26 mouse cellular contexts compared by ENCODE assay signal in genomic region chr1:65334026-65334425, GRCm38 (mm10). TPM values are rescaled to one million over a fixed set of nuclear protein-coding genes. Genes with fewer than 3 reads are reported as not detected.
A peak's percentile ranks its signal among the peaks of the same experiment; 100 is the strongest.
DNase-seq lines count a peak whose midpoint lies in the region; ATAC-seq and TF ChIP-seq lines count a peak whose summit lies in the region.
"Had no signal": no experiment of that assay in that cellular context is flagged by ENCODE, and none has a peak within 500 bp of the region (broad histone marks: within the 10 kb centered on the region; RNA-seq: fewer than 3 reads in every experiment).

No protein-coding gene starts in this region.

- H3K9me3 ChIP-seq in hindbrain, embryonic 14.5 days (ENCODE audit: control insufficient read depth, low read length) = no peaks in the 10 kb centered on the region
- H3K9me3 ChIP-seq: embryonic facial prominence, embryonic 15.5 days; limb, embryonic 12.5 days; liver, embryonic 13.5 days; lung, embryonic 15.5 days; midbrain, embryonic 15.5 days had no signal

- H3K27me3 ChIP-seq in hindbrain, embryonic 14.5 days (ENCODE audit: control insufficient read depth, insufficient read depth, low read length) = no peaks in the 10 kb centered on the region
- H3K27me3 ChIP-seq: embryonic facial prominence, embryonic 15.5 days; limb, embryonic 12.5 days; liver, embryonic 13.5 days; lung, embryonic 15.5 days; midbrain, embryonic 15.5 days had no signal

- DNase-seq in left cerebral cortex, adult 11 months (ENCODE audit: low spot score) = peak; percentile 62
- no peak for DNase-seq in left cerebral cortex, postnatal 4 days
- peak; percentile 15 to 31 for DNase-seq in layer of hippocampus, adult 2 months (ENCODE audit: low spot score in 2 of 2)
- peak; percentile 69 to 77 for DNase-seq in left cerebral cortex, postnatal 14 days (ENCODE audit: low spot score in 2 of 2)
- DNase-seq in telencephalon, adult 2 months (ENCODE audit: low read depth, low spot score) = peak; percentile 87
- no peak for DNase-seq in embryo, embryonic 11 days
- DNase-seq in adipocyte (ENCODE audit: low spot score) = no peak
- DNase-seq in hindbrain, embryonic 14.5 days (ENCODE audit: low spot score) = no peak
- DNase-seq: adrenal gland, postnatal 14 days; cerebellum, adult 2 months; gastrocnemius, adult 2 months; heart, adult 18-20 months; heart, postnatal 4 days; kidney, adult 18-20 months; kidney, postnatal 14 days; liver, embryonic 13.5 days; thymus, postnatal 4 days had no signal

- no peak for TF ChIP-seq CTCF in layer of hippocampus, adult 2 months (conservative IDR thresholded peaks at IDR 0.05)

- no peak overlapping the region for H3K9ac ChIP-seq in hindbrain, embryonic 14.5 days
- H3K9ac ChIP-seq: embryonic facial prominence, embryonic 15.5 days; limb, embryonic 12.5 days; liver, embryonic 13.5 days; lung, embryonic 15.5 days; midbrain, embryonic 15.5 days had no signal

- ATAC-seq in hindbrain, embryonic 14.5 days (ENCODE audit: low FRiP score) = no peak
- ATAC-seq: hindbrain, postnatal 0 days; midbrain, embryonic 15.5 days had no signal

- intact Hi-C loops in left cerebral cortex, postnatal 4 days (cut with DNase I) = no loop called here
- intact Hi-C loops in left cerebral cortex, postnatal 14 days (cut with DNase I) = loop anchor here (5.0 kb wide), 1 partner anchor 213 kb away; no protein-coding TSS in a partner anchor

- no peaks in the 10 kb centered on the region for H3K36me3 ChIP-seq in hindbrain, embryonic 14.5 days (replicated peaks; ENCODE audit: control insufficient read depth, insufficient read depth)
- H3K36me3 ChIP-seq: embryonic facial prominence, embryonic 15.5 days; limb, embryonic 12.5 days; liver, embryonic 13.5 days; lung, embryonic 15.5 days; midbrain, embryonic 15.5 days had no signal

- no peak overlapping the region for H3K4me3 ChIP-seq in layer of hippocampus, adult 2 months
- no peak overlapping the region for H3K4me3 ChIP-seq in hindbrain, embryonic 14.5 days (replicated peaks; ENCODE audit: low read length)
- H3K4me3 ChIP-seq: embryonic facial prominence, embryonic 15.5 days; gastrocnemius, adult 2 months; limb, embryonic 12.5 days; liver, embryonic 13.5 days; lung, embryonic 15.5 days; midbrain, embryonic 15.5 days had no signal

- H3K27ac ChIP-seq in layer of hippocampus, adult 2 months = no peak overlapping the region
- no peak overlapping the region for H3K27ac ChIP-seq in hindbrain, embryonic 14.5 days
- H3K27ac ChIP-seq: embryonic facial prominence, embryonic 15.5 days; gastrocnemius, adult 2 months; hindbrain, postnatal 0 days; limb, embryonic 12.5 days; liver, embryonic 13.5 days; lung, embryonic 15.5 days; midbrain, embryonic 15.5 days had no signal

- 89% methylated on average over 5 of the region's 5 CpGs for WGBS in hindbrain, embryonic 14.5 days

- H3K4me1 ChIP-seq in hindbrain, embryonic 14.5 days (replicated peaks; ENCODE audit: control insufficient read depth, insufficient read depth, low read length) = no peaks in the 10 kb centered on the region
- H3K4me1 ChIP-seq: embryonic facial prominence, embryonic 15.5 days; limb, embryonic 12.5 days; liver, embryonic 13.5 days; lung, embryonic 15.5 days; midbrain, embryonic 15.5 days had no signal

- H3K4me2 ChIP-seq in hindbrain, embryonic 14.5 days (replicated peaks) = no peak overlapping the region
- H3K4me2 ChIP-seq: embryonic facial prominence, embryonic 15.5 days; limb, embryonic 12.5 days; liver, embryonic 13.5 days; lung, embryonic 15.5 days; midbrain, embryonic 15.5 days had no signal

RNA-seq across cellular contexts. Expression of gene Pth2r, which starts 52.2 kb away (rescaled TPM):
- total RNA-seq in left cerebral cortex, postnatal 4 days (2021) = 1 to 10 TPM; 2.6 to 2.9 TPM
- total RNA-seq in layer of hippocampus, adult 2 months (2021) = under 1 TPM; 0.25 to 0.28 TPM
- 1 to 10 TPM; 3.4 to 3.7 TPM for total RNA-seq in left cerebral cortex, postnatal 14 days (2021)
- polyA plus RNA-seq in hindbrain, embryonic 14.5 days (2014; fragmentation: Nextera tagmentation; extraction: Ambion mirVana) = 2.6 and 4.3 TPM in 2 replicates
- total RNA-seq: adrenal gland, postnatal 14 days; common myeloid progenitor, adult 5-6 weeks; gastrocnemius, adult 2 months; heart, adult 18-20 months; heart, postnatal 4 days; megakaryocyte progenitor cell, adult 5-6 weeks had no signal
- polyA plus RNA-seq: forebrain, embryonic 11.5 days; heart, embryonic 14.5 days; limb, embryonic 12.5 days; liver, embryonic 13.5 days; lung, embryonic 15.5 days had no signal

Comparison
In these comparisons a context has a peak if more than half of its experiments do, and no peak if none do; other contexts are left out.
1. DNase-seq: peak in left cerebral cortex, adult 11 months (single experiment), layer of hippocampus, adult 2 months (2 of 2), left cerebral cortex, postnatal 14 days (2 of 2) and telencephalon, adult 2 months (single experiment); none in left cerebral cortex, postnatal 4 days (single experiment), embryo, embryonic 11 days (single experiment), adipocyte (single experiment) and hindbrain, embryonic 14.5 days (single experiment).